Mouse (Mus musculus): Measurements from ENCODE around the gene Kmo. TPM values are rescaled to one million over a fixed set of nuclear protein-coding genes. Genes with fewer than 3 reads are reported as not detected.

Gene Kmo
- polyA plus RNA-seq, 1 experiment from 2014 or later = not detected

DNA sequence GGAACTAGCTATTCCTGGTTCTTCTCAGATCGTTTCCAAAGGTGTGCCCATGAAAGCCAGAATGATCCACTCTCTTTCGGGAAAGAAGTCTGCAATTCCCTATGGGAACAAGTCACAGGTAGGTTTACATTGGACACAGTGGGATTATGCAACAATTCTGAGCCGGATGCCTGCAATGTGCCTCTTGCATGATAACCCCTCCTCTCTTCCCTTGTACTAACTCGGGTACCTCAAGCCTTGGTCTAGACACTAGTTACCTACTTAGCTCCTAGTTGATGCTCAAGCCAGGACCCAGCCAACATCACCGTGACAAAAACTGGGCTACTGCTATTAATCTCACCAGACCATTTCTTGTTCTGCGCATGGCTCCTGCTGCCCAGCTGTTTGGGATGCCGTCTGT lies 18.9 kb downstream of the Kmo start:
- no peak overlapping the region for H3K27ac ChIP-seq (replicated peaks)
- H3K9me3 ChIP-seq = no peaks in the 10 kb centered on the region
- H3K36me3 ChIP-seq (replicated peaks) = no peaks in the 10 kb centered on the region
- H3K27me3 ChIP-seq (replicated peaks; ENCODE audit: low read depth, poor library complexity, severe bottlenecking) = no peaks in the 10 kb centered on the region
- no peak overlapping the region for H3K4me3 ChIP-seq
- WGBS = 83% methylated on average over 7 of the region's 7 CpGs
- H3K4me1 ChIP-seq = no peaks in the 10 kb centered on the region
- DNase-seq (ENCODE audit: low spot score) = no peak

DNA sequence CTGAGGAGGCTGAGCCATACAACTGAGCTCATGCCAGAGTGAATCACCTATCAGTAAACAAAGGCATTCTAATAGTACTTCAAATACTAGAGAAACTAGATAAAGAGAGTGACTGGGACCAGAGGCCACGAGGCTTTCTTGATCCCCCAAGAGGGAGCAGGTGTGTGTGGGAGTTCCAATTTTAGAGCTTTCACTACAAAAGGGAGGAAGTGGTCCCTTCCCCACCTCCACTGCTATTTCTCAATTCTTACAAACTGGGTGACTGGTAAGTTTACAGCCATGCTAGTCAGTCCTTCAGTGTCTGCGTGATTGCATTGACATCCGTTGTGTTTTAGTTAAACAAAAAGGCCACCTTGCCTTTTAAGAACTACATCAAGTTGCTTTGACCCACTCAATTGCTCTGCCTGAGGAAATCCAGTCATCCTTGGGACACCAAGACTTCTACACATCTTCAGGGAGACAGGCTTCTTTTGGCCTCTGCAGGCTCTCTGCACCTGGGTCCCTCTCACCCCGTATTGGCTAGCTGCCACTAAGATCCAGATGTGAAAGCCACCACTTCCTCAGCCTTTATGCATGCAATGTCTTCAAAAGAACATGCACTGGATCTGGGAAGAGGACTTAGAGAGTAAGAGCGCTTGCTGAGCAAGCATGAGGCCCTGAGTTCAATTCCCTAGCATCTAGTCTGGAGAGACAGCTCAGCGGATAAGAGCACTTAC lies 20.4 kb downstream of the Kmo start:
- no peak overlapping the region for H3K27ac ChIP-seq (replicated peaks)
- no peaks in the 10 kb centered on the region for H3K36me3 ChIP-seq (replicated peaks)
- no peaks in the 10 kb centered on the region for H3K27me3 ChIP-seq (replicated peaks; ENCODE audit: low read depth, poor library complexity, severe bottlenecking)
- H3K9me3 ChIP-seq = no peaks in the 10 kb centered on the region
- no peaks in the 10 kb centered on the region for H3K4me1 ChIP-seq
- DNase-seq (ENCODE audit: low spot score) = no peak
- WGBS = 86% methylated on average over 6 of the region's 6 CpGs
- no peak overlapping the region for H3K4me3 ChIP-seq

DNA sequence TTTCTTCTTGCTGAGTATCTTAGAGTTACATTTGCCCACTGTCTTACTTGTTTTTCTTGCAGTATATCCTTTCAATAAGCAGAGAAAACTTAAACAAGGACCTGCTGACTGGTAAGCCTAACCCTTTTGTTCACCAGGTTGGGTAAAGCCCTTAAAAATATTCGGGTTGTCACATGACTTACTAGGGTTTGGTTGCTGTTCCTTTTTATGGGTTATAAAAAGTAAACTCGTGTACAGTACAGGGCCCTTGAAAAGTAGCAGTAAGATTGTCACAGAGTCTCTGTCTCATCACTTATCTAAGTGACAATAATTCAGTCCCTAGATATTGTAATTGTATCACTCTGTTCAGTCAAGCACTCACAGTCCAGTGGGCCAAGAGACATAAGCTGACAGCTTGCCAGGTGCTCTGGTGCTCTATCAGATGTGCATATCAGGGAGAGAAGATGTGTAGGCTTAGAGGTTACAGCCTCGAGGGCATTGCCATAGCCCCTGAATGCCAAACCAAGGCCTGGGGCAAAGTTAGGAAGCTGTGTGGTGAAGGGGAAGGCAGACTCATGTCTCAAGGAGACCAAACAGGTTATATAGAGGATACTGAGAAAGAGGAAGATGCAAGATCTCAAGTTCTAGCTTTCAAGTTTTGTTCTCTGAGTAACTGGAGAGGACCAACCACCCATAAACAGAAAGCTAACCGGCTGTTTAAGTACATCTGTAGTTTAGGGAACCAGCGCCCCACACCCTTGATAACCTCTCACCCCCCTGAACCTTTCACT lies 23.5 kb downstream of the Kmo start:
- H3K36me3 ChIP-seq (replicated peaks) = no peaks in the 10 kb centered on the region
- WGBS = 75% methylated on average over 5 of the region's 5 CpGs
- no peaks in the 10 kb centered on the region for H3K4me1 ChIP-seq
- H3K27me3 ChIP-seq (replicated peaks; ENCODE audit: low read depth, poor library complexity, severe bottlenecking) = no peaks in the 10 kb centered on the region
- H3K27ac ChIP-seq (replicated peaks) = no peak overlapping the region
- H3K4me3 ChIP-seq = no peak overlapping the region
- H3K9me3 ChIP-seq = no peaks in the 10 kb centered on the region
- no peak for DNase-seq (ENCODE audit: low spot score)

DNA sequence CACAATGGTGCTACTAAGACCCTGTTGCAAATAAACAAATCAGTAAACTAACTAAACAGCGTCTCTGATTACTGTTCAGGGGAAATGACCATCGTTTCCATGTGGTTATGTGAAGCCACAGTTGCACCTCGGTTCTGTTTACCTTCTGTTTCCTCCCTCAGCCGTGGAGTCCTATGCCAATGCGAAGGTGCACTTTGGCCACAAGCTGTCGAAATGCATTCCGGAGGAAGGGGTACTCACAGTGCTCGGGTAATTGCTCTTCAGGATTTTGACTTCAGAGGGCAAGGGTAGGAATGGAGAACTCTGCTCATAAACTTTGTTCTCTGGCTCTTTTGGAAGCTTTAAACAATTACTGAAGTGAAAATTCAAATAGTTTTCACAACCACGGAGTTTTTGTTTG lies 26.8 kb downstream of the Kmo start:
- no peak overlapping the region for H3K27ac ChIP-seq (replicated peaks)
- DNase-seq (ENCODE audit: low spot score) = no peak
- WGBS = 74% methylated on average over 9 of the region's 9 CpGs

DNA sequence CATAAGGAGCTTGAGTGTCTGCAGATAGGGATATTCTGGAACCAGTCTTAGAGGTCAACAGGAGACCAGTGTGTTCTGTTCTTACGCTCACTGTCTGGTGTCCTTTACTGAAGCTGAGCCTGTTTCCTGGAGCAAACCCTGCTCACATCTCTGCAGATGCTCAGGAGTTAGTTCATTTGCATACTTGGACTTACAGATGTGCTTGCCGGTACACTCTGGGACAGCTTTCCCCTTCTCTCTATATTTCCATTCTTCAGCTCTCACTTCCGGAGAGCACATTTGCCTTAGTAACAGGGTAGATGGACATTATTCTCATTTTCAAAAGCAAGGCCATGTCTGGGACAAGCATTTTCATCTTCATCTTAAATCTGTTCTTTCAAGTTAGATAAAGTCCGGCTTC lies 28.4 kb downstream of the Kmo start:
- 91% methylated on average over 4 of the region's 4 CpGs for WGBS
- Histone ChIP-seq H3K36me3 (replicated peaks) (no peaks in the 10 kb centered on the region), H3K27me3 (replicated peaks; ENCODE audit: low read depth, poor library complexity, severe bottlenecking) (no peaks in the 10 kb centered on the region), H3K4me1 (no peaks in the 10 kb centered on the region), H3K27ac (replicated peaks) (no peak overlapping the region), H3K9me3 (no peaks in the 10 kb centered on the region), H3K4me3 (no peak overlapping the region)
- DNase-seq (ENCODE audit: low spot score) = no peak

More for the DNA sequence above, 26.8 kb downstream of the Kmo start:
- Histone ChIP-seq H3K9me3 (no peaks in the 10 kb centered on the region), H3K4me3 (no peak overlapping the region), H3K36me3 (replicated peaks) (no peaks in the 10 kb centered on the region), H3K27me3 (replicated peaks; ENCODE audit: low read depth, poor library complexity, severe bottlenecking) (no peaks in the 10 kb centered on the region), H3K4me1 (no peaks in the 10 kb centered on the region)

DNA sequence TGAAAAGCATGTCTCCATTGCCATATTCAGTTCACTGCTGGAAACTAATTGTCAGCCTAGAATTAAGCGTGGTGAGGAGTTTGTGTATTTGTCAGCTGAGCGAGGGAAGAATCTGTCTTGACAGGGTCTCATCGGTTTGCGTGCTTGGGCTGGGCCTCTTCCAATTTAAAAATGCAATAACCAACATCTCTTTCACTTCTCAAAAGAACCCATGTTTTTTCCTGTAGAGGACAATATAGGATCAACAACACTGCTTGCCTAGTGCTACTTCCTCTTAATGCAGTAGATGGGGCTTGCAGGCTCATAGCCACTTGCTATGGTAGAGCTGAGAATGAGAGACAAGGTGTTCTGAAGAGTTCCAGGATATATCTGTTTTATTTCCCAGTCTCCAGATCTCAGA lies 39.7 kb downstream of the Kmo start:
- WGBS = 94% methylated on average over 4 of the region's 4 CpGs
- H3K9me3 ChIP-seq = no peaks in the 10 kb centered on the region
- H3K4me3 ChIP-seq = no peak overlapping the region
- no peak overlapping the region for H3K27ac ChIP-seq (replicated peaks)
- DNase-seq (ENCODE audit: low spot score) = no peak
- no peaks in the 10 kb centered on the region for H3K4me1 ChIP-seq
- H3K36me3 ChIP-seq (replicated peaks) = peaks cover 11% of the 10 kb centered on the region
- H3K27me3 ChIP-seq (replicated peaks; ENCODE audit: low read depth, poor library complexity, severe bottlenecking) = no peaks in the 10 kb centered on the region

DNA sequence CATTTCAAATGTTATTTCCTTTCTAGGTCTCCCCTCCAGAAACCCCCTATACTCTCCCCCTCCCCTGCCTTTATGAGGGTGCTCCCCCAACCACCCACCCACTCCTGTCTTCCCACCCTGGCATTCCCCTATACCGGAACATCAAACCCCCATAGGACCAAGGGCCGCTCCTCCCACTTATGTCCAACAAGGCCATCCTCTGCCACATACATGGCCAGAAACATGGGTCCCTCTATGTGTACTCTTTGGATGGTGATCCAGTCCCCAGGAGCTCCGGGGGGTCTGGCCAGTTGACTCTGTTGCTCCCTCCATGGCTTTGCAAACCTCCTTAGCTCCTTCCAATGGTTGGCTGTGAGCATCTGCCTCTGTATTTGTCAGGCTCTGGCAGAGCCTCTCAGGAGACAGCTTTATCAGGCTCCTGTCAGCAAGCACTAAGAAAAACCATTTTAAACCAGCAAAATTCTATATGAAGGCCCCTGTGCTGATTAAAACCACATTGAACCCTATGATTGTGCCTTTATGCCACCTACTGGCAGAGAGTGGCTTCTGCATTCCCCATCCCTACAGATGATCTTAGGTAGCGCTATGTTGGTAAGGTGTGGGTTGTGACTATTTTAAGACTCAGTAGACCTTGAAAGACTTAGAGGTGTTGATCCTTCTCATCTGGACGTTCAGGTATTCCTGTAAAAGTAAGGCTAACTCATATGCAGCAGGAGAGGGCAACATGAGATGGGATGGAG lies 48.7 kb downstream of the Kmo start:
- WGBS = 82% methylated on average over 5 of the region's 5 CpGs
- H3K36me3 ChIP-seq (replicated peaks) = no peaks in the 10 kb centered on the region
- H3K27ac ChIP-seq (replicated peaks) = no peak overlapping the region
- DNase-seq (ENCODE audit: low spot score) = peak; percentile 30
- H3K27me3 ChIP-seq (replicated peaks; ENCODE audit: low read depth, poor library complexity, severe bottlenecking) = no peaks in the 10 kb centered on the region
- no peaks in the 10 kb centered on the region for H3K4me1 ChIP-seq
- no peak overlapping the region for H3K4me3 ChIP-seq
- H3K9me3 ChIP-seq = no peaks in the 10 kb centered on the region

DNA sequence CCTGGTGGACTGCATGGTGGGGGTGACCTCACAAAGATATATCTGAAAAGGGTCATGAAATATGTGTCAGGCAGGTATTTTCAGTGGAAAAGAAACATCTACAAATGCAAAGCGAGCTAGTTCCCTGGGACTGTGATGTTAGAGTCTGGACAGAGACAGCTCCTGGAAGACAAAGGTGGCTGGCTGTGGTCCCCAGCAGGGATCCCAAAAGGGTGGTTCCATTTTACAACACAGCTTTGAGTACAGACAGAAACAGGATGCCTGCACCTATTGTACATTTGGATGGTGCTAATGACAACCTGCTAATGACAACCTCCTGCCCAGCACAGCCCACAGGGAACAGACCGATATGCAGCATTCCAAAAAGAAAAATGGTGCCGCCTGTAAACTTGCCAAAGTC lies 49.3 kb downstream of the Kmo start:
- Histone ChIP-seq H3K9me3 (no peaks in the 10 kb centered on the region), H3K4me1 (no peaks in the 10 kb centered on the region), H3K27me3 (replicated peaks; ENCODE audit: low read depth, poor library complexity, severe bottlenecking) (no peaks in the 10 kb centered on the region), H3K36me3 (replicated peaks) (no peaks in the 10 kb centered on the region), H3K27ac (replicated peaks) (no peak overlapping the region), H3K4me3 (no peak overlapping the region)
- DNase-seq (ENCODE audit: low spot score) = no peak
- WGBS = 91% methylated on average over 3 of the region's 3 CpGs

DNA sequence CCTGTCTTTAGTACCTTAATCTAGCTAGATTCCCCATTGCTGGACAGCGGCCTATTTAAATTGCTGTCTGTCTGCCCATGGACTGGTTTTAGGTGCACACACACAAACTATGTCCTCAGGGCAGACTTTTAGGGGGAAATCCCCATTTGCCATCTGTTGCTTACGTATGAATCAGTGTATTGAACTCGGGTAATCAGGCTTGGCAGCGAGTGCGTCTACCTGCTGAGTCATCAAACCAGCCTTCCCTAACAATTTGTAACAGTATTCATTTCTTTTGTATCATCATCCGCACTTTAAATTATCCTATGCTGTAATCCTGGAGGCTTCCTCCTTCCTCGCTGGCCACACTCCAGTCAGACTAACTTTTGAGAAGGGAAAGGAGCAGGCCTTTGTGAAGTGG lies 49.9 kb downstream of the Kmo start:
- DNase-seq (ENCODE audit: low spot score) = no peak
- Histone ChIP-seq H3K4me1 (no peaks in the 10 kb centered on the region), H3K27me3 (replicated peaks; ENCODE audit: low read depth, poor library complexity, severe bottlenecking) (no peaks in the 10 kb centered on the region), H3K36me3 (replicated peaks) (no peaks in the 10 kb centered on the region), H3K27ac (replicated peaks) (no peak overlapping the region), H3K4me3 (no peak overlapping the region), H3K9me3 (no peaks in the 10 kb centered on the region)
- 76% methylated on average over 7 of the region's 7 CpGs for WGBS

DNA sequence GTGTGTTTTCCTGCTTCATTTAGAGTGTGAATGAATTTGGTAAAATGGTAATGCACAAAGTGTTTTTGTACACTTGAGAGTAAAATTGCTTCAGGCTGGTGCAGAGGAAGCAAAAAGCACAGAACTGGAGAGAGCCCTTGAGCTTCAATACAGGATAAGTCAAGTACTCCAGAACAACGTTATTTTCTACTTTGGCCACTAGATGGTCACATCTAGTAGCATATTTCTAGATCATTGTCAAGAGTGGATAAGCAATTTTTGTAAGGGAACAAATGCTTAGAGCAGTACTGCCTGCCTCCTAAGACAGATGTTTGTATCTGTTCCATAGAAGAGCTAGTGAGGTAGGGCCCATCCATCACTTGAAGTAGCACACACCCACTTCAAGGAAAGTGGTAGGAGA lies 51.4 kb downstream of the Kmo start:
- 48% methylated on average over 1 of the region's 1 CpGs for WGBS
- H3K36me3 ChIP-seq (replicated peaks) = no peaks in the 10 kb centered on the region

DNA sequence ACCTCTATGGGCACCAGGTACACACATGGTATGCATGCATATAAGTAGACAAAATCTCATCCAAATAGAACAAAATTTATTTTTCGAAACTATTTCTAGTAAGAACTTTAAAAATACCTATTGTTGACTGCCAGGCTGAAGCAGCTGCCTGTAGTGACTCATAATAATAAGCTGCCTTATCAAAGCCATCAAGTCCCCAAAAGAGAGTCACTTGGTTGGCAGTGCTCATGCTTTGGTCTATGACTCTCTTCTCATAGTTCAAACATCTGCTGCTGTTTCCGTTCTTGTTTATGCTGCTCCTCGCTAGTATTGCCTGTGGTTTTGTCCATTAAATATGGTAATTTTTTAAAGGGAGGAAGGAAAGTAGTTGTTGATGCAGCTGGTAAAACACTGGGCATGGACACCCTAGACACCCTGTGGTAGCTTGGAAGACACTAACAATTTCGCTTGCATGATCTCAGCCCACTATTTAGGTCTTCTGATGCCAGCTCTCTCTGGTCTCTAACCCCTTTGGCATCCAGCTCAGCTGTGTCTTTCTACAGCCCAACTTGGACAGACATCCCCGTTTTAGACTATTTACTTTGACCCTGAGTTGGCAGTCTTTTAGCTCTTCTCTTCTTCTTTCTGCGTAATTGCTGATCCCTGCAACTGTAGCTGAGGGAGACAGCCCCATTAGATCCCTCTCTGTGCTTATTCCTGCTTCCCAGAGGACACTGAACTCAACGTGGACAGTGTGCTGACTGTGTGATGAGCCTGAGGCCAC lies 53.6 kb downstream of the Kmo start:
- Histone ChIP-seq H3K27me3 (replicated peaks; ENCODE audit: low read depth, poor library complexity, severe bottlenecking) (no peaks in the 10 kb centered on the region), H3K27ac (replicated peaks) (no peak overlapping the region), H3K9me3 (no peaks in the 10 kb centered on the region), H3K4me3 (no peak overlapping the region), H3K4me1 (no peaks in the 10 kb centered on the region), H3K36me3 (replicated peaks) (no peaks in the 10 kb centered on the region)
- 82% methylated on average over 7 of the region's 7 CpGs for WGBS
- no peak for DNase-seq (ENCODE audit: low spot score)

More for the DNA sequence above, 51.4 kb downstream of the Kmo start:
- Histone ChIP-seq H3K27me3 (replicated peaks; ENCODE audit: low read depth, poor library complexity, severe bottlenecking) (no peaks in the 10 kb centered on the region), H3K9me3 (no peaks in the 10 kb centered on the region), H3K27ac (replicated peaks) (no peak overlapping the region), H3K4me1 (no peaks in the 10 kb centered on the region), H3K4me3 (no peak overlapping the region)
- DNase-seq (ENCODE audit: low spot score) = no peak

DNA sequence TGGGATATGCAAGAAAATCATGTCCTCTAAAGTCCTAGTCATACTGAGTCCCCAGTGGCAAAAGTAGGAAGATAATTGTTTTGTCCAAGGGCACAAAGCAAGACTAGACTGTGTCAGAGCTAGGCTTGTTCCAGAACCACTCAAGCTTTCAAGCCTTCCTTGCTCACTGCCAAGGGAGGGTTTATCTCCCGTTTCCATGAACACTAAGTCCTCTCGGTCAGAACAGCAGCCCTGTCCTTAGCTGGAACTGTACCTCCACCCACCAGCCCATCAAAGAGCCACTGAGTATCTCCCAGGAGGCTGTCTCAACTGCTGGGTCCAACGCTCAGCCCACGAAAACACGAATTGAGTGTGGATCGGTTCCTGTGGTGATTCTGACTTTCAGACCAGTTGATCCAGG lies 54.9 kb downstream of the Kmo start:
- no peaks in the 10 kb centered on the region for H3K36me3 ChIP-seq (replicated peaks)
- 88% methylated on average over 6 of the region's 6 CpGs for WGBS
- DNase-seq (ENCODE audit: low spot score) = no peak

More for the DNA sequence above, 54.9 kb downstream of the Kmo start:
- no peaks in the 10 kb centered on the region for H3K4me1 ChIP-seq
- no peak overlapping the region for H3K4me3 ChIP-seq
- H3K9me3 ChIP-seq = no peaks in the 10 kb centered on the region
- H3K27ac ChIP-seq (replicated peaks) = no peak overlapping the region
- H3K27me3 ChIP-seq (replicated peaks; ENCODE audit: low read depth, poor library complexity, severe bottlenecking) = no peaks in the 10 kb centered on the region
